Mouse (Mus musculus): ENCODE results near the gene Hsf2bp. TPM values are rescaled to one million over a fixed set of nuclear protein-coding genes. Genes with fewer than 3 reads are reported as not detected.

Hsf2bp gene
- total RNA-seq, 2 experiments from 2014 or later = 0.93 to 1.3 TPM

DNA sequence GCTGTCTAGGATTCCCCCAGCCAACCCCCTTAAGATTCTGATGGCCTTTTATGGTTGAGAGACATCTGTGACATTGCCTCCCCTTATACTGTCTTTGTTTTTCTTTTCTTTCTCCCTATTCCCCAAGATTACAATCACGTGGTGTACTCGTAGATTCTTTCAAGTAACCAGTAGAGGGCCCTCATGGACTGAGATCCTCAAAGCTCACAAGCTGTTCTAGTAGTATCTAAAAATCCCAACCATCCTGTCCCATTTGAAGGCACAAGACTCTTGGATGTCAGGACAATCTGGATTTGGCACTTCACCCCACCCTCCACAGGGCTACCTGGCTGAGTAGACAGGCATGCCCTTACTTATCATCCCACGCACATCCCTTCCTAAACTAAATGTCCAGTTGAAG lies 8.5 kb downstream of the Hsf2bp start:
- Histone ChIP-seq H3K27ac (no peak overlapping the region), H3K4me3 (no peak overlapping the region)
- peak; percentile 69 for TF ChIP-seq CTCF (IDR thresholded peaks at IDR 0.05)
- intact Hi-C loops (cut with DNase I) = loop anchor here (1.0 to 10.0 kb wide), 3 partner anchors 46 to 493 kb away; no protein-coding TSS in a partner anchor
- no peak for DNase-seq (ENCODE audit: extremely low spot score in 1 of 2, low spot score in 2 of 2)

DNA sequence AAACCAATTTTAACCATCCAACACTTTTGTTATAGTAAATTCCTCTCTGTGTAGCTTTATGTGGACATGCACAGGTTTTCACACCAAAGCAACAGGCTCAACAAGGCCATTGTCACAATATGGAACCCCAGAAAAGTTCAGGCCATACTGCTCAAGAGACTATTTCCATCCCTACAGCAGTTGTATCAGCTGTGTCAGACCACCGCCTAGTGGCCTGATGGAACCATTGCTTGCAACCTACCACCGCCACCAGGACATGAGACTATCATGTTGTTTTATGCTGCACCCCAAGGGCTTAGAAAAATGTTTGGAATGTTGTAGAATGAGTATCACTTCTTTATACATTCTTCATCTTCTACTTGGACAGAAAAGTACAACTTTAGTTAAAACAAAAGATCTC lies 10.8 kb downstream of the Hsf2bp start:
- H3K27ac ChIP-seq = no peak overlapping the region
- TF ChIP-seq CTCF (IDR thresholded peaks at IDR 0.05) = peak; percentile 96
- no peak overlapping the region for H3K4me3 ChIP-seq
- peak; percentile 56 for DNase-seq (ENCODE audit: extremely low spot score in 1 of 2, low spot score in 2 of 2)
- intact Hi-C loops (cut with DNase I) = loop anchor here (1.0 to 10.0 kb wide), 5 partner anchors 169 to 491 kb away; no protein-coding TSS in a partner anchor

DNA sequence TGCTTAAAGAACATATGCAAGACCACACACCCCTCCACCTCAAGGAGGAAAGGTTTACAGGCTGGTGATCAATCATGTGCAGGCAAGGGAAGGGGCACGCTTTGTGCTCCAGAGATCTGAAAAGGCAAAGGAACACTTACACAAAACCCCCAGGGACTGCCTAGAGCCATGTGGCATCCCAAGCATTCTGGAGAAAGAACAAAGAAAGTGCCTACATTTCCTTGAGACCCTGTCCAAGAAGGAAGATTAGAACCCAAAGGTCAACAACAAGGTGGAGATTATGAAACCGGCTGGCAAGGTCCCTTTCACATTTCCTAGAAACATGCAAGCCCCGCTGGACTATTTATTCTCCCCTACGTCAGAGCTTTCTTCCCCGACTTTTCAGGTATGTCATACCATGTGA lies 11.5 kb downstream of the Hsf2bp start:
- no peak overlapping the region for H3K27ac ChIP-seq
- intact Hi-C loops (cut with DNase I) = loop anchor here (1.0 to 10.0 kb wide), 6 partner anchors 168 to 490 kb away; no protein-coding TSS in a partner anchor
- no peak for TF ChIP-seq CTCF (IDR thresholded peaks at IDR 0.05)
- H3K4me3 ChIP-seq = no peak overlapping the region
- no peak for DNase-seq (ENCODE audit: extremely low spot score in 1 of 2, low spot score in 2 of 2)

DNA sequence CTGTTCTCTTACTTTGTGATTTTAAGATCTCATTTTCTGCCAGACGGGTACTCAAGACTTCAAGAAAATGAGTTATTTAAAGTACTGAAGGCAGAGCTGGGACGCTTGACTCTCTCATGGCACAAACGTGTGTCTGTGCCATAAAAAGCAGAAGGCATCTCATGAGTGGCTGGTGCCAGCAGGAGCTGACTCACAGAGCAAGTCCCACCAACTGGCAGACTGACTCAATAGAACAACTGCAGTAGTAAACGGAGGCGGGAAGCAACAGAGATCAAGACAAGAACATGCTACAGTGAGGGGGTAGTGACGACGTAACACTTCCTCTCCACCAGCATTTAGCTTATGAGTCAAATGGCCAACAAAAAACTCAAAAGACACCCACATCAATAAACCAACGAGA lies 13.1 kb downstream of the Hsf2bp start:
- intact Hi-C loops (cut with DNase I) = loop anchor here (1.0 to 10.0 kb wide), 4 partner anchors 130 to 488 kb away; no protein-coding TSS in a partner anchor
- Histone ChIP-seq H3K27ac (no peak overlapping the region), H3K4me3 (no peak overlapping the region)
- peak; percentile 66 to 73 for DNase-seq (ENCODE audit: extremely low spot score in 1 of 2, low spot score in 2 of 2)
- TF ChIP-seq CTCF (IDR thresholded peaks at IDR 0.05) = no peak

DNA sequence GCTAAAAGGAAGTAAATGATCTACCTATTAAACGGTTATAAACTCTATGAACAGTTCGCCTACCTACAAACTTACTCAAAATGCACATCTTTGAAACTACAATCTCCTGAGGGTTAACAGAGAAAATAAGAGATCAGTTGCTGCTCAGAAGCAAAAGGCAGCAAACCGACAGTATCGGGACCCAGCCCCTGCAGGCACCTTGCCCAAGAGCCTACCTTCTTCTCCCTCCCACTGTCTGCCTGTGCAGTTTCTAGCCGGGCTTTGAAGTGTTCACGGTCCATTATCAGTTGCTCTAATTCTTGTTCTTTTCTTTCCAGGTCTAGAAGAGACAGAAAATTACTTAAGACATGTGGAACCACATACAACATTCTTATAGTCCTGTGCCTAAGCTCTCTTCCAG lies 13.6 kb downstream of the Hsf2bp start:
- Histone ChIP-seq H3K27ac (no peak overlapping the region), H3K4me3 (no peak overlapping the region)
- no peak for TF ChIP-seq CTCF (IDR thresholded peaks at IDR 0.05)
- no peak for DNase-seq (ENCODE audit: extremely low spot score in 1 of 2, low spot score in 2 of 2)
- intact Hi-C loops (cut with DNase I) = loop anchor here (5.0 to 10.0 kb wide), 2 partner anchors 185 to 488 kb away; no protein-coding TSS in a partner anchor

DNA sequence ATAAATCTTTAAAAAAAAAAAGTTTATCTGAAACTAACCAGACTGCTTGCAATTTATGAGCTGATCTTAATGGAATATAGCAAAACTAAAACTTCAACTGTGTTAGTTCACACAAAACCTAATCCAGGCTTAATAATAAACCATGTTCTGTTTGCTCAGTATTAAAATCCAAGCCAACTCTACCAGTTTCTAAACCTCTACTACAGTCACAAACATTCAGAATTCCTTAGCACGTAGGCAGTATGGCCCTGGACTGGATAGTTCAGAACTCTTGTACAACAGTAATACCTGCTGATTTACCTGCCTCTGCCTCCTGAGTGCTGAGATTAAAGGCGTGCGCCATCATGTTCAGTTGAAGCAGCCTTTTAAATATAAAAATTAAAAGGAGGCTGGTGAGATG lies 14.2 kb downstream of the Hsf2bp start:
- DNase-seq (ENCODE audit: extremely low spot score in 1 of 2, low spot score in 2 of 2) = no peak
- H3K4me3 ChIP-seq = no peak overlapping the region
- H3K27ac ChIP-seq = no peak overlapping the region
- intact Hi-C loops (cut with DNase I) = loop anchor here (5.0 to 10.0 kb wide), 2 partner anchors 185 to 487 kb away; no protein-coding TSS in a partner anchor
- TF ChIP-seq CTCF (IDR thresholded peaks at IDR 0.05) = no peak

DNA sequence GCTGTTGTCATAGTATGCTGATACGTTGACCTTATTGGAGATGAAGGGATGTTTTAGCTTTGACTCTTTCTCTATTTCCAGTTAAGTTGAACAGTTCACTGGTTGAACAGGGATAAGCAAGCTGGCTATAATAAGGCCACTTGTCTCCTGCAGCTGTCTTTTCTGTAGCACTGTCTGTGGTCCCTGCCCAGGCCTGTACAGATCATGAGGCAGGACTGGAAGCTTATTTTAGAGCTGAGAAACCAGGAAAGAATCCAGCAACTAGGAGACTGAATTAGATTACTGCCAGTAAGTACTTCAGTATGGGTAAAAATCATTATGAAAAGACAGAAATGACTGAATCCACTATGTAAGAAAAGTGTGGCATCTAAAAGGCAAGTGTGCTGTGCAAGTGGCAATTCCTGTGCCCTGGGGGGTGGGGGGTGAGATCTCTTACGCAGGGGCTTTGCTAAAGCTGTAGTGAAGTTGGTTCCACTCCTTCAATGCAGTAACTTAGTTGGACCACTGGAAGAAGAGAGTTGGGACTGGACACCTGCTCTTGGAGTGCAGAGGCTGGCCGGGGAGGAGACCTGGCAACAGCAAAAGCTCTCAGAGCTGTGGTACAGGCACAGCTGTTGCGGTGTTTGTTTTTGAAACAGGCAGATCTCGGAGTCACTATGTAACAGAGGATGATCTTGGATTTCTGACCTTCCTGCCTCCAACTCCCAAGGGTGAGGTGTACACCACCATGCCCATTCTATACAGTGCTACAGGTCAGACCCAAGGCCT lies 17.8 kb downstream of the Hsf2bp start:
- no peak for TF ChIP-seq CTCF (IDR thresholded peaks at IDR 0.05)
- H3K27ac ChIP-seq = no peak overlapping the region
- DNase-seq (ENCODE audit: extremely low spot score in 1 of 2, low spot score in 2 of 2) = no peak
- no peak overlapping the region for H3K4me3 ChIP-seq
- intact Hi-C loops (cut with DNase I) = no loop called here

DNA sequence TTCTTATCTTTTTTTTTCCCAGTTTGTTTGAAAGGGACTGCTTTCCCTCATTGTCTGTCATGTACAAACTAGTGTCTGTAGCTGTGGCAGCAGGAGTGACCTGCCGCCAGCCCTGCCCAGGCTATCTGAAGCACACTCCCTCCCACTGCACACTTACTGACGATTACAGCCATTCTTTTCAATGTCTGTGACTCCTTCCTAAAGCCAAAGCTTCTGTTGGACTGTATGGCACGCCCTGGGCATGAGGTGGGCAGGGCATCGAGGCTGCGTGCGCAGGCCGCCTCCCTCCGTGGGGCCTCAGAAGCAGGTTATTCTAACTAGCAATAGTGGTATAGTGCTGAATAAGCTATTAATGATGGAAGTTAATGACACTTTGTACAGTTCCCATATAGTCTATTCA lies 19.7 kb downstream of the Hsf2bp start:
- H3K4me3 ChIP-seq = no peak overlapping the region
- no peak overlapping the region for H3K27ac ChIP-seq
- TF ChIP-seq CTCF (IDR thresholded peaks at IDR 0.05) = no peak
- intact Hi-C loops (cut with DNase I) = no loop called here
- no peak for DNase-seq (ENCODE audit: extremely low spot score in 1 of 2, low spot score in 2 of 2)

DNA sequence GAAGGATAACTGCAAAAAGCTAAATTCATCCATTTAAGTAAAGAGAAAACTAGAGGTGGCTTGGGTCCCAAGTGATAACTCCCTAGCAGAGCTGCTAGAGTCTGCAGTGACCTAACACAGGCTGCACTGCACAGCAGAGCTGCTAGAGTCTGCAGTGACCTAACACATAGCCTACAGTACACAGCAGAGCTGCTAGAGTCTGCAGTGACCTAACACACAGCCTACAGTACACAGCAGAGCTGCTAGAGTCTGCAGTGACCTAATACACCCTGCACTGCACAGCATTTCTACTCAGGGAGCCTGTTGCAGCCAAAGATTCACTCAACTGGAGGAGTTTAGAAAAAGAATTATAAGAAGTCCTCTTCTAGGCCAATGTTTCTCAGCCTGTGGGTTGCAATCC lies 22.5 kb downstream of the Hsf2bp start:
- H3K27ac ChIP-seq = no peak overlapping the region
- DNase-seq (ENCODE audit: extremely low spot score in 1 of 2, low spot score in 2 of 2) = no peak
- intact Hi-C loops (cut with DNase I) = no loop called here
- no peak for TF ChIP-seq CTCF (IDR thresholded peaks at IDR 0.05)
- H3K4me3 ChIP-seq = no peak overlapping the region

DNA sequence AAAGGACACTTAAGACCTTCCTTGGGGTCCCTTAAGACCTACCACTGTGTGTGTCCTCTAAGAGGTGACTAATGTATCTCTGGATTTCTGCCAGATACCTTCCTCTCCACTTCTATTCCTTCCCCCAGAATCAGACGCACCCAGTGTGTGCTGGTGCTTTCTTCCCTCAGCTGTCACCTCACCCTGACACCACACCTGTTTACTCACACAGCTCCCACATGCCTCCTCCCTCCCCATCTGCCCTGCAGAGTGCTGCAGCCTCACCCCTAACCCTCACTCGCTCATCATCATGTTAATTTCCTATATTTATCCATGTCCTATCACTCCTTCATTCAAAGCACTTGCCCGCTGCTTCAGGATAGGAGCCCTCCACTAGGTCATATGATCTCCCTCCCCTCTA lies 23.9 kb downstream of the Hsf2bp start:
- intact Hi-C loops (cut with DNase I) = no loop called here
- H3K27ac ChIP-seq = no peak overlapping the region
- no peak for DNase-seq (ENCODE audit: extremely low spot score in 1 of 2, low spot score in 2 of 2)
- TF ChIP-seq CTCF (IDR thresholded peaks at IDR 0.05) = no peak
- H3K4me3 ChIP-seq = no peak overlapping the region

DNA sequence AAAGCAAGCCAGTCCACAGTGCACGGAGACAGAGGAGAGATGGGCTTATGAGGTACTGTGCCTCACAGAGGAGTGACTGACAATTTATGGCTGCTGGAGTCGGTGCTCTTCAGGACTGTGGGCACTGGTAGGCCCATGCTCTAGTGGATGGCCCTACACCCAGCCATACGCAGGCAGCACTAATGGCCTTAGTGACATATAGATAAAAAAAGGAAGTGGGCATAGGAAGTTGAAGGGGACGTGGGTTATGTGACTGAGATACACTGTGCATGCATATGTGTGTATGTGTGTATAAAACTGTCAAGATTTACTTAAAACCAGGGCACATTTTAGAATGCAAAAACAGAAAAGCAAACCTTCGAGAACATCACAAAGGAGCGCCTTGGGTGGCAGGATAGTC lies 24.5 kb downstream of the Hsf2bp start:
- no peak overlapping the region for H3K4me3 ChIP-seq
- intact Hi-C loops (cut with DNase I) = no loop called here
- no peak for DNase-seq (ENCODE audit: extremely low spot score in 1 of 2, low spot score in 2 of 2)
- H3K27ac ChIP-seq = no peak overlapping the region
- TF ChIP-seq CTCF (IDR thresholded peaks at IDR 0.05) = no peak

DNA sequence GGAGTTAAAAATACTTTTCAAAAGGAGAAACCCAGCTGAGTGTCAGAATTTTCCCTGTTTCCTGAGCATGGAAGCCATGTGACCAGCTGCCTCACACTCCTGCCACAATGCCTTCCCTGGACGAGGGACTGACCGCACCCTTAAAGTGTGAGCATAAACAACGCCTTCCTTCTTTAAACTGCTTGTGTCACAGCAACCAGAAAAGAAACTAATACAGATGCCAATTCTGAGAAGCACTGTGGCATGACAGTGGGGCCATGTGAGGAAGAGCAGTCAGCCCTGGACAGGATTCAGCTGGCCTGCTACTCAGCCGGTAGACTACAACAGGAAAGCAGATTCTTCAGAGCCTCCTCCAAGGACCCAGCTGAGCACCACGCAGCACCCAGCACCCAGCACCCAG lies 29.3 kb downstream of the Hsf2bp start:
- Histone ChIP-seq H3K27ac (no peak overlapping the region), H3K4me3 (no peak overlapping the region)
- intact Hi-C loops (cut with DNase I) = no loop called here
- no peak for TF ChIP-seq CTCF (IDR thresholded peaks at IDR 0.05)
- no peak for DNase-seq (ENCODE audit: extremely low spot score in 1 of 2, low spot score in 2 of 2)

DNA sequence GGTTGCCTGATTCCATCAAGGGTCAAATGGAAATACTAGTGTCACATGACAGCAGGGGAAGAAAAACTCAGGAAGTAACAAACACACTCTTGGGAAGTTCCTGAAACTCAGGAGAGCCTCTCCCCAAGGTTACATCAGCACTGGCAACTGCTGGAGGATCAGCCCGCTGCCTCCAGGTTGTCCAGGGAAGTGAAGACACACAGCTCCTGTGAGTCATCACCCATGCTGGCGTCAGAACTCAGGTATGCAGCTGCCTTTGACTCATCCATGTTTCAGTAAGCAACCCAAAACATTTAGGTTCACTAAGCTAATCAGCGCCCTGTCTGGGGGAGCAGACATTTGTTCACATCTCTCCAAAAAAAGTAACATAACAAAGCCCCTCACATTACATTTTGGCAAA lies 32.9 kb downstream of the Hsf2bp start:
- no peak for TF ChIP-seq CTCF (IDR thresholded peaks at IDR 0.05)
- DNase-seq (ENCODE audit: extremely low spot score in 1 of 2, low spot score in 2 of 2) = no peak
- Histone ChIP-seq H3K4me3 (no peak overlapping the region), H3K27ac (no peak overlapping the region)
- intact Hi-C loops (cut with DNase I) = no loop called here
